Mouse (Mus musculus) hindbrain, embryonic 14.5 days (tissue): ENCODE data around the gene Gm10188. TPM values are rescaled to one million over a fixed set of nuclear protein-coding genes. Genes with fewer than 3 reads are reported as not detected.

ENCODE experiments used
- ATAC-seq: fragments of 200-750 bp; cut with Nextera tagmentation; 2 replicates; pipeline ENCODE4 v1.8.0; 2017; ENCODE audit warnings: moderate number of reproducible peaks, mild to moderate bottlenecking, moderate TSS enrichment, moderate library complexity; ENCODE audit not compliant: low FRiP score
- DNase-seq: peaks from one replicate; pipeline ENCODE4 v3.0.0-alpha.2; 2015; ENCODE audit warnings: low spot score
- H3K27ac ChIP-seq: fragments of 300-500 bp; sonication (generic); 2 replicates; pipeline ENCODE4 v1.5.1; 2014; ENCODE audit warnings: mild to moderate bottlenecking, moderate library complexity
- H3K27me3 ChIP-seq: fragments of 300-500 bp; sonication (generic); 2 replicates; pipeline ENCODE4 v1.6.1; 2014; ENCODE audit warnings: mild to moderate bottlenecking, low read length, mixed read lengths; ENCODE audit not compliant: control insufficient read depth, insufficient read depth
- H3K36me3 ChIP-seq: fragments of 300-500 bp; sonication (generic); replicated peaks from 2 replicates; pipeline ENCODE4 v1.6.1; 2014; ENCODE audit not compliant: control insufficient read depth, insufficient read depth
- H3K4me1 ChIP-seq: fragments of 300-500 bp; sonication (generic); replicated peaks from 2 replicates; pipeline ENCODE4 v1.6.1; 2014; ENCODE audit warnings: antibody characterized with exemption, low read length, mixed read lengths; ENCODE audit not compliant: control insufficient read depth, insufficient read depth
- H3K4me2 ChIP-seq: fragments of 300-500 bp; sonication (generic); replicated peaks from 2 replicates; pipeline ENCODE4 v1.6.1; 2014; ENCODE audit warnings: mild to moderate bottlenecking, moderate library complexity
- H3K4me3 ChIP-seq: fragments of 300-500 bp; sonication (generic); replicated peaks from 2 replicates; pipeline ENCODE4 v1.5.1; 2014; ENCODE audit warnings: mild to moderate bottlenecking, low read length
- H3K9ac ChIP-seq: fragments of 300-500 bp; sonication (generic); 2 replicates; pipeline ENCODE4 v1.6.1; 2014
- H3K9me3 ChIP-seq: fragments of 300-500 bp; sonication (generic); 2 replicates; pipeline ENCODE4 v1.6.1; 2016; ENCODE audit warnings: low read length; ENCODE audit not compliant: control insufficient read depth
- WGBS: fragments of 180-500 bp; shearing (Covaris S2); extraction: QIAGEN DNeasy Blood & Tissue Kit; methylation state at CpG from one replicate; pipeline ENCODE4 v1.1.7; 2014; 5-methylcytosine and 5-hydroxymethylcytosine counted together
- polyA plus RNA-seq: library from polyadenylated mRNA; unstranded; fragments of >200 nt; fragmentation: Nextera tagmentation; extraction: Ambion mirVana; gene quantifications from 2 replicates; pipeline ENCODE4 v1.2.1, GENCODE M21; 2014

The Gm10188 gene
- polyA plus RNA-seq, 1 experiment from 2014 or later: 0.47 TPM

GRCm38 (mm10) chr1:132193806-132194205, 35.8 kb downstream of the Gm10188 start:
- no peaks in the 10 kb centered on the region for H3K27me3 ChIP-seq
- H3K9me3 ChIP-seq: no peaks in the 10 kb centered on the region
- no peaks in the 10 kb centered on the region for H3K36me3 ChIP-seq
- WGBS: 66% methylated on average over 3 of the region's 3 CpGs
- peaks cover 66% of the 10 kb centered on the region for H3K4me1 ChIP-seq
- H3K4me3 ChIP-seq: peak overlapping the region; percentile 87
- H3K27ac ChIP-seq: peak overlapping the region; percentile 99; the same call in 1 of the 2 replicates
- no peak for ATAC-seq
- DNase-seq: no peak
- H3K9ac ChIP-seq: peak overlapping the region; percentile 95
- peak overlapping the region; percentile 83 for H3K4me2 ChIP-seq

GRCm38 (mm10) chr1:132191786-132192680, 37.5 kb downstream of the Gm10188 start:
- H3K4me1 ChIP-seq: peaks cover 48% of the 10 kb centered on the region
- no peaks in the 10 kb centered on the region for H3K9me3 ChIP-seq
- H3K27me3 ChIP-seq: no peaks in the 10 kb centered on the region
- WGBS: 2% methylated on average over 16 of the region's 16 CpGs
- peak overlapping the region; percentile 99 for H3K27ac ChIP-seq
- DNase-seq (no peak), ATAC-seq (peak; percentile 14; the same call in 1 of the 2 replicates)
- H3K36me3 ChIP-seq: no peaks in the 10 kb centered on the region
- H3K9ac ChIP-seq: peak overlapping the region; percentile 95
- H3K4me3 ChIP-seq: peak overlapping the region; percentile 87
- H3K4me2 ChIP-seq: peak overlapping the region; percentile 83

GRCm38 (mm10) chr1:132191093-132191785, 38.3 kb downstream of the Gm10188 start, which contains the start of the genes Lemd1 and AC124108.1:
Gene Lemd1, plus strand, starts transcription at chr1:132191431.
Gene AC124108.1, plus strand, starts transcription at chr1:132191457.
- Histone ChIP-seq H3K9me3 (no peaks in the 10 kb centered on the region), H3K27me3 (no peaks in the 10 kb centered on the region), H3K4me2 (peak within 1 kb of the TSS; percentile 83), H3K36me3 (no peaks in the 10 kb centered on the region), H3K4me1 (peaks cover 40% of the 10 kb centered on the region), H3K9ac (peak within 1 kb of the TSS; percentile 95), H3K4me3 (peak within 1 kb of the TSS; percentile 87), H3K27ac (peak within 1 kb of the TSS; percentile 99)
- DNase-seq (peak; percentile 66), ATAC-seq (peak; percentile 40)
- WGBS: under 1% methylated on average over 34 of the region's 34 CpGs

- under 1% methylated on average over 49 of the region's 62 CpGs for WGBS
- peak overlapping the region; percentile 95 for H3K9ac ChIP-seq
- peaks cover 34% of the 10 kb centered on the region for H3K4me1 ChIP-seq
- H3K36me3 ChIP-seq: no peaks in the 10 kb centered on the region
- DNase-seq: no peak
- H3K4me2 ChIP-seq: peak overlapping the region; percentile 83
- H3K27me3 ChIP-seq: no peaks in the 10 kb centered on the region
- ATAC-seq: peak; percentile 34
- peak overlapping the region; percentile 99 for H3K27ac ChIP-seq
- no peaks in the 10 kb centered on the region for H3K9me3 ChIP-seq
- H3K4me3 ChIP-seq: peak overlapping the region; percentile 87
These were observed 38.9 kb downstream of the Gm10188 start for GRCm38 (mm10) chr1:132190621-132191092.

- ATAC-seq (peak; percentile 81), DNase-seq (peak; percentile 87)
- Histone ChIP-seq H3K9ac (peak overlapping the region; percentile 95), H3K27me3 (no peaks in the 10 kb centered on the region), H3K4me2 (peak overlapping the region; percentile 83), H3K4me1 (peaks cover 28% of the 10 kb centered on the region), H3K9me3 (no peaks in the 10 kb centered on the region), H3K27ac (peak overlapping the region; percentile 99), H3K36me3 (no peaks in the 10 kb centered on the region), H3K4me3 (peak overlapping the region; percentile 87)
- 0% methylated on average over 48 of the region's 50 CpGs for WGBS
These were observed 39.5 kb downstream of the Gm10188 start for GRCm38 (mm10) chr1:132190040-132190513.

GRCm38 (mm10) chr1:132189231-132189630, 40.3 kb downstream of the Gm10188 start:
- Histone ChIP-seq H3K9ac (peak overlapping the region; percentile 95; the same call in 1 of the 2 replicates), H3K4me2 (peak overlapping the region; percentile 83), H3K27me3 (no peaks in the 10 kb centered on the region), H3K4me3 (peak overlapping the region; percentile 87), H3K36me3 (no peaks in the 10 kb centered on the region), H3K27ac (peak overlapping the region; percentile 99), H3K9me3 (no peaks in the 10 kb centered on the region), H3K4me1 (peaks cover 20% of the 10 kb centered on the region)
- WGBS: 37% methylated on average over 4 of the region's 4 CpGs
- DNase-seq (no peak), ATAC-seq (no peak)

GRCm38 (mm10) chr1:132188442-132189066, 41.0 kb downstream of the Gm10188 start:
- no peak for DNase-seq

GRCm38 (mm10) chr1:132186303-132186702, 43.3 kb downstream of the Gm10188 start:
- no peak overlapping the region for H3K9ac ChIP-seq
- WGBS: 92% methylated on average over 4 of the region's 4 CpGs
- no peaks in the 10 kb centered on the region for H3K36me3 ChIP-seq
- DNase-seq (no peak), ATAC-seq (no peak)
- no peaks in the 10 kb centered on the region; the same call in 1 of the 2 replicates for H3K4me1 ChIP-seq
- H3K9me3 ChIP-seq: no peaks in the 10 kb centered on the region
- no peaks in the 10 kb centered on the region for H3K27me3 ChIP-seq
- H3K4me2 ChIP-seq: no peak overlapping the region
- H3K27ac ChIP-seq: no peak overlapping the region
- no peak overlapping the region for H3K4me3 ChIP-seq

More at GRCm38 (mm10) chr1:132188442-132189066, 41.0 kb downstream of the Gm10188 start:
- H3K27ac ChIP-seq: no peak overlapping the region; the same call in 1 of the 2 replicates
- no peak for ATAC-seq
- no peaks in the 10 kb centered on the region for H3K27me3 ChIP-seq
- H3K9ac ChIP-seq: no peak overlapping the region
- H3K36me3 ChIP-seq: no peaks in the 10 kb centered on the region
- H3K4me2 ChIP-seq: 0 out of 2 replicates have a peak overlapping the region, but pooled peaks have one; percentile 83
- no peaks in the 10 kb centered on the region for H3K9me3 ChIP-seq
- peaks cover 13% of the 10 kb centered on the region for H3K4me1 ChIP-seq
- WGBS: 63% methylated on average over 9 of the region's 9 CpGs
- no peak overlapping the region for H3K4me3 ChIP-seq
